Mouse (Mus musculus) mesoderm, embryonic 11.5 days (tissue): Measurements from ENCODE around the gene Mlycd.
A peak's percentile ranks its signal among the peaks of the same experiment; 100 is the strongest.
"Not testable (repeated sequence)": the region's sequence is repeated elsewhere in the genome, so short reads cannot be mapped to it uniquely, and the experiment has no call there.

ENCODE experiments used
- DNase-seq: peaks from one replicate; pipeline ENCODE4 v3.0.0-alpha.2; 2012; ENCODE audit warnings: low read depth, low spot score

Gene Mlycd

DNA sequence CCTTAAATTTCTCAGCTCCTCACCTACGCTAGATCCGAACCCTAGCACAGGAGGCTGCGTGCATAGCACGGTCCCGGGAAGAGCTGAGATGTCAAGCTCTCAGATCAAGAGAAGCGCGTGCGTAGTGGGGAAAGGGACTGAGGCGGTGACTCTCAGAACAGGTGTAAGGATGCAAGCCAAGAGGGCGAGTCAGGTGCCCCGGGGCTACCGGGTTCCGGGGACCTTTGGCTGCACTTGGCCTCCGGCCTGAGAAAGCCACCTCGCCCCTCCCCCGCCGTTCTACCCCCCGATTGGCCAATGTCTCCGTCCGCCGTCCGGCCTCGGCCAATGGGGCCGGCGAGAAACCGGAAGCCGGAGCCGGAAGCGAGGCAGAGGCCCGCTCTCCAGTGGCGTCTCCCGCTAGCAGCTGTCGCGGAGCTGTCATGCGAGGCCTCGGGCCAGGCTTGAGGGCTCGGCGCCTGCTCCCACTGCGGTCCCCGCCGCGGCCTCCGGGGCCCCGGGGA, at the start of gene Mlycd:
Mlycd (plus strand) TSS at position 355 of the 503 bp plus-strand sequence.
- peak; percentile 92 for DNase-seq

DNA sequence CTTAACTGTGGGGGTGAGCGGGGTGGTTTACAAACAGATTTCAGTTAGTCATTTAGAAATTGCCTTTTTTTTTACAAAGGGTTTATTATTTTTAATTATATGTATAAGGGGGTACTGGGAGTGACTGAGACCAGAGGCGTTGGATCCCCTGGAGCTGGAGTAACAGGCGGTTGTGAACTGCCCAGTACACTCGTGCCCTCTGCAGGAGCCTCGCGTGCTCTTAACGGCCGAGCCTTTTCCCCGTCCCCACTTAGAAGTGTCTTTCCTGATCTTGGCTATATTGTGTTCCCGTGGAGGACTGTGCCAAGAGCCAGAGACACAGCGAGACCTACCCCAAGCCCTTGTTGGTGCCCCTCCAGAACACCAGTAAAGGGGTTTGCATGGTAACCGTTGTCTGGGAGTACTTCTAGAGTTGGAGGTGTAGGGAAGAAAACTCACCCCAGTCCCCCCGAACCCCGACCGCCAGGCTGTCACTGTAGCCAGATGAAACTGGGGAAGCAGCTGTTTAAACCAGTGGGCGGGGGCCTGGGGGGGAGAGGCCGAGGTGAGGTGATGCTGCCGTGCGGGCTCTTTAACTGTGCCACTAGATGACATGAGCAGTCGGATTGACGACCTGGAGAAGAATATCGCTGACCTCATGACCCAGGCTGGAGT, 49.5 kb upstream of the Mlycd start:
- no peak for DNase-seq

DNA sequence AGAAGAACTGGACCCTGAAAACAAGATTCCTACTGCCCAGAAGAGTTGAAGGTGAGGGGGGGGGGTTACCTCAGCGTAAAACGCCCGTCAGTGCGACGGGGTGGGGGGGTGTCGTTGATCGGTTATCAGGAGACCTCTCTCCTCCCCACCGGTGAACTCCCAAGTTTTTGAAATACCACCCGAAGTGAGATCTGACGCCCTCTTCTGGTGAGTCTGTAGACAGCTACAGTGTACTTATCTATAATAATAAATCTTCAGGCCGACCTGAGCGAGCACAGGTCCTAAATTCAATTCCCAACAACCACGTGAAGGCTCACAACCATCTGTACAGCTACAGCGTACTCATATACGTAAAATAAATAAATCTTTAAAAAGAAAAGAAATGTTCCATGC, 49.0 kb upstream of the Mlycd start:
- no peak for DNase-seq

DNA sequence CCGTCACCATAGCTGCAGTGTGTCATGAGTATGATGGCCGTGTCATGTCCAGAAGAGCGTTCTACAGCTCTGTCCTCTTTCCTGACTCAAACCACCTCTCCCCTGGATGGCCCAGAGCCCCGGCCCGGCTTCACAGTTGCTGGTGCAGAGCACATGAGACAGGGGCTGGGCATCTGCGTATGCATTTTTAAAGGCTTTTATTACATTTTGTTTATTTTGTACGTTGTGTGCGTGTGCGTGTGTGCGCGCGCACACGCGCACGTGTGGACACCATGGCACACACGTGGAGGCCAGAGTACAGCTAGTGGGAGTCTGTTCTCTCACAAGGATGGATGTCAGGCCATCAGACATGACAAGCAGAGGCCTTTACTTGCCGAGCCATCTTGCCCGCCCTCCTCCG, 43.0 kb upstream of the Mlycd start:
- no peak for DNase-seq

DNA sequence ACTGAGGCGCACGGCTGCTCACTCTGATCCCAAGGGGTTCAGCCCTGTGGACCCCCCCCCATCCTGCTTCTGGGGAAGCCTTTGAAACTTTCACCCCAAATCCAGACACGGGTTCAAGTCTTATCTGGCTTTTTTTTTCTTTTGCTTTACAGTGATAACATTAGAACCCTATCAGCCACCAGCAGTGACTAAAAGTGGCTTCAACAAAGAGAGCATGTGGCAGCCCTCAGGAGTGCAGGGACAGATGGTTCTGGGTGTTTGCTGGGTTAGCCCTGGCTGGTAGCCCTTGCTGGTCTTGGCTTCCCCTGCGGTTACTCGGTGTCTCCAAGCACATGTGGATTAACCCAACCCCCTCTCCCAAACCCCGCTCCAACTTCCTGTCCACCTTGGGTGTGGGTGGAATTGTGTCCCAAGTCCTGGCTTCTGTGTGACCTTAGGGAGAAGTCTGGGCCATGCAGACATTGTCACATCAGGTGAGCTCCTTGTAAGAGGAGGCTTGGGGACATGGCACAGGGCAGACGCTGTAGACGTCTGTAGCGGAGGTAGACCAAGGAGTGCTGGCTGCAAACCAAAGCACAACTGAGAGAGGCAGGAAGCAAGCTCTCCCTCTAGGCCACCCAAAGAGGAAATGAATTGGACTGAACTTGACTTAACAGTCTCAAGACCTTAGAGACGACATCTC, 41.6 kb upstream of the Mlycd start:
- DNase-seq = no peak

DNA sequence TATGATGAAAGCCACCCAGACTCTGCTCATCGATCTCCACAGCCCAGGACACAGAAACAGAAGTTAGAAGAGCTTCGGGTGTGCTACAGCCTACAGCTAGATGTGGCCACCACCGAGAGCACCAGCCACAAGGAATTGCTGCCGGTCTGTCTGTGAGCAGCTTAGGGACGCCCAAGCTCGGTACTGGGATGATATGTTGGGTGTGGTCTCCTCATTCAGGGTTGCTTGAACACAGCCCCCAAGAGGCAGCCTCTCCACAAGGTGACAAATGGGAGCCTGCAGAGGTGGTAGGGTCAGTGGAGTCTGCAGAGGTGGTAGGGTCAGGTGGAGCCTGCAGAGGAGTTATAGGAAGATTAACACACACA, 41.0 kb upstream of the Mlycd start:
- DNase-seq = no peak

DNA sequence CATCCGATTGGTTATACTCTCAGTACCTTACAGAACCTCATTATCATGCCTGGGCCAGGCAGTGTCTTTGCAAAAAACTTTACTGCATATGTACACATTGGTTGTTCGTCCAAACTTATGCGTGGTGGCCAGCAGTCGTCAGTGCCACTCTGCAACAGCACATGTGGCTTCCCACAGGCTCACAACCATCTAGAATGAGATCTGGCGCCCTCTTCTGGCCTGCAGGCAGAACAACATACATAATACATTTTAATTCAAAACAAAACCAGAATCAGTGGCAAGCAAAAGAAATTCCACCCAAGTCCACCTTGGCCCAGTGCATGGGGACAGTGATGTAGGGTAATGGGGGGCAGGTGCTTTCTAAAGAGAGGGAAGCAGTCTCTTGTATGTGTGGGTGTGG, 38.0 kb upstream of the Mlycd start:
- peak; percentile 29 for DNase-seq

DNA sequence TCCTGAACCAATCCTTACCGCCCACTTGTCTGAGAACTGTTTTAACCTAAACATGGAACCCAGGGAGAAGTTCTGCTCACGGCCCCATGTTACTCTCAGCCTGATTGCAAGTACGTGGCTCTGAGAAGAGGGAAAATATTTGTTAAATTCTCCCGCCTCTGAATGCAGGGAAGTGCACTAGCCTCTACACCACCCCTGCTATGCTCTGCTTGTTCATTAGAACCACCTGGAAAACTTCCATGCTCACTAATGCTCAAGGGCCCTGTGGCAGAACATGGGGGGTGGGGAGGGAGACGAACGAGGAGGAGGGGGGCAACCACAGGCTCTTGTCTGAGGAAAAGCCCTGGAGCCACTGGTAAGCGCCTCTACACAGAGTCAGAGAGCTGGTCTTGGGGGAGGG, 36.5 kb upstream of the Mlycd start:
- DNase-seq = no peak

DNA sequence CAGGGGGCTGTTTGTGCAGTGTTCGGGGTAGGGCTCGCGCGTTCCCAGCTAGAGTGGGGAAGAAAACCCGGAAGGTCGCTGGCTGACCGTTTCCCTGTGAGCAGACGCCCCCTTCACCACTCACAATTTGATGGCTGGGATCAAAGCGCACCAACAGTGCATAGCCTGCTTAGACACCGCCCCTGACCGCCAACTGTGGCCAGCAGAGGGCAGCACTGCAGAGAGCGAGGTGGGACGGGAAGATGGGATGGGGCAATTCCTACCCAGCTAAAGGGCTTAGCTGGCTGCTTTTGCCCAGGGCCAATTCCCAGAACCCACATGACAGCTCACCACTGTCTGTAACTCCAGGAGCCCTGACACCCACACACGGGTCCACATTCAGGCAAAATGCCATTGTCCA, 35.8 kb upstream of the Mlycd start:
- DNase-seq = peak; percentile 55

DNA sequence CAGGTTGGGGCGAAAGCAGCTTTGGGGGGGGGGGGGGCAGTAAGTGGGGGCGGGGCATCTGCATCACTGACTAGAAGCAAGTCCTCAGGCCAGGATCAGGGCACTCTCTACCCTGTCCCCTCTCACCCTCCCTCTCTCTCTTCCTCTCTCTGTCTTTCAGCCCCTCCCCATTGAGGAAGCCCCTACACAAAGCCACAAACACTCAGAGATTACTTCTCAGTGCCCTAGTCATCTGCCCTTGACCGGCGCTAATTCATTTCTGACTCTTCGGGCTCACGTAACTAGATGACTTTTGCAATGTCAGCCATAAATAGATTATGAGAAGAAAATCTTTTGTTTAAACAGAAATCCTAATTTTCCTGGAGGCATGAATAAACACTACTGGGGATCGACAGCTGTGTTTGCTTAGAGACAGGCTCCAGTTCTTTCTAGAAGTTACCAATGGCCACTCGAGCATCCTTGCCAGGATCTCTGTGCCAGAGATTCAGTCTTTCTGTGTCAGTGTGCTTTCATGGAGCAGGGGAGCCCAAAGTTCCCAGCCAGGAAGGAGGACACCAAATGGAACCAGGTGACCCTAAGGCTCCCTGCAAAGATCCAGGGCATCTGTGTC, 33.9 kb upstream of the Mlycd start:
- no peak for DNase-seq

DNA sequence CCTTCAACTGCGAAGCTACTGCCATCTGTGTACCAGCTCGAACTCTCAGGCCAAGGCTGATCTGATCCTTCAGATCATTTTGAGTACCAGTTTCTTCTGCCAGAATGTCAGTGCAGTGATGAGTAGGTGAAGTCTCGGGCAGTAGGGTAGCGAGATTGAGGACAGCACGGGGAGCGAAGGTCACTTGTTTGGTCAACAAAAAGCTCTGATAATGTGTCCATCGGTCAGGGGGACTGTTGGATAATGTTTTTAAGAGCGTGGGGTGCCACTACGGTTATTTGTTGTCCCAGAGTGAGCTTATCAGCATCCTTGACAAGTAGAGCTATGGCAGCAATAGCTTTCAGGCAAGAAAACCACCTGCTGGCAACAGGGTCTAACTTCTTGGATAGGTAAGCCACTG, 20.0 kb upstream of the Mlycd start:
- not testable (repeated sequence) for DNase-seq

DNA sequence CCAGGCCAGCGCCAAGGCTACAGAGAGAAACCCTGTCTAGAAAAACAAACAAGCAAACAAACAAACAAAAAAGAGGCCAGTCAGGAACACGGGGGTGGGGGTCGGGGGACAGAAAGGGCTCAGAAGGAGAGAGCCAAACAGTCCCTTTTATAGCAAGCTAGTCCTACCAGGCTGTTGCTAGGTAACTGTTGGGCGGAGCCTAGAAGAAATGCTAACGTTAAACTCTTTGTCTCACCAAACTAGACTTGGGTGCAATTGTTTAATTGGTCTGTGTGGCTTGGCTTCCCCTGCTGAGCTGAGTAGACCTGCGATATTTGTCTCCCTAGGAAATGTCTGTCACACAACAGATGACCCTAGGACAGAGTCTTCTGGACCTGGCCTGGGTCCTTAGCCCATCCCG, 16.2 kb upstream of the Mlycd start:
- no peak for DNase-seq

DNA sequence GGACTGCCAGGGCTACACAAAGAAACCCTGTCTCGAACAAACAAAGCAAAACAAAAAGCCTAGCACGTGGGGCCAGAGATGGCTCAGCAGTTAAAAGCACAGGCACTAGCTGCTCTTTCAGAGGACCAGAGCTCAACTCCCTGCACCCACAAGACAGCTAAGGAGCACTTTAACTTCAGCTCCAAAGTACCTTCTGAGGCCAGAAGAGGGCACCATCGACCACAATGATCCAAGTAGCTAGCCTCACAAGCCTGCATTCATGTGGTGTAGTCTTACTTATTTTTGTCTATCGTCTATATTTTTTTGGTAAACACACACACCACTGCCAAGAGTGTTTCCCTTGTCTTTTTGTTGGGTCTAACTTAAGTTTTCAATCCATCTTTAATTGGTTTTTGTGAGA, 14.1 kb upstream of the Mlycd start:
- DNase-seq = peak; percentile 23

DNA sequence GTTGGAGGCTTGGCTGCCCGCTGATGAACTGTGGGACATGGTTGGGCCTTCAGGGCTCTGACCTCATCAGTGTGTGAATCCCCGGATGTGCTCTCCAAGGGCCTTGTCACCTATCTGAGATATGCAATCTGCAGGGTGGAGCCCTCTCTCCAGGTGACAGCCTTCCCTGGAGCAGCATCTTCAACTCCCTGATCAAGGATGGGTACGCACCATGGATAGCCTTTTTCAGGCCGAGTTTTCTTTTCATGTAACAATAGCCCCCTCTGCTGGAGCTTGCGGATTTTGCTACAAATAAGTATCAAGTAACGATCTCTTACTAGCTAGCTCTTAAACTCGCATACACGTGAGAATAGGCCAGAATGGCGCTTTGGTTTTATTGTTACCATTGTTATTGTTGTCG, 10.2 kb upstream of the Mlycd start:
- peak; percentile 74 for DNase-seq

DNA sequence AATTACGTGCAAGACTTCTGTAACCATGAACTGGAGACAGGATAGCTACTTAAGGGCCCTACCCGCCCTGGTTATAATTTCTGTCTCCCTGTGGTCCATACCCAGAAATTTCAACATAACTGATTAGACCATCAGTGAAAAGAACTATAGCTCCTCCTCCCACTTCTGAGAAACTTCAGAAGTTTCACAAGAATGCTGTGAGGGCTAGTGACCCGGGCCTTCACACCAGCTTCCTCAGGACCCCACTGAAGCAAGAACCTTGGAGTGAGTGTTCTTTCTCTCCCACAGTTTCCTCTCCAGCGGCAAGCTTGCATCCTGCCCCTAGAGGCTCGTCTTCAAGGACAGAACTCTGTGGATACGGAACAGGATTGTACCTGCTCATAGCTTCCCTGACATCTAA, 8.8 kb upstream of the Mlycd start:
- no peak for DNase-seq

DNA sequence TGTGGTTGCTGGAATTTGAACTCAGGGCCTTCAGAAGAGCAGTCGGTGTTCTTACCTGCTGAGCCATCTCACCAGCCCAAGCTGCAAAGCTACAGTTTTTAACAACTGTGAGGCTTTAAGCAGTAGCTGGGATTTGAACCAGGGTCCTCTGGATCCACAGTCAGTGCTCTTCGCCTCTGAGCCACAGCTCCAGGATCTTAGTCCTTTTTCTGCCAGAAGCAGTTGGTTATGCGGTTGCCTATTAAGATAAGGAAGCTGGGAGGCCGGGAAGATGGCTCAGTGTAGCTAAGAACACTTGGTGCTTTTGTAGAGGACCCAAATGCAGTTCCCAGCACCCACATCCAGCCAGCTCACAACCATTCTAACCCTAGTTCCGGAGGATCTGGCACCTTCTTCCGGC, 7.7 kb upstream of the Mlycd start:
- no peak for DNase-seq

DNA sequence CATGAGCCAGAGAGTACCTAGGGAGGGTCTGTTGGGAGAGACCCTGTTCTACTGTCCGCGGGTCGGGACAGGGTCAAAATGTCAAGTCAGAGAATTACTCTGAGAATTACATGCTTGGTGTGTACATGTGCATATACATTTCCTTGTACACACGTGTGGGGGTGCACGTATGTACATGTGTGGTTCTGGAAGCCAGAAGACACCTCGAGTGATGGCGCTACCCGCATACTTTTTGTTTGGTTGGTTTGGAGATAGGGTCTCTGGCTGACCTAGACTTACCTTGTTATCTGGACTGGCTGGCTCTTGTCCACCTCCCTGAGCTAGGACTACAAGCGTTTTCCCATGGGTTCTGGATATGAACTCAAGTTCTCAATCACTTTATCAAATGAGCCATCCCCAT, 581 bp upstream of the Mlycd start:
- no peak for DNase-seq

DNA sequence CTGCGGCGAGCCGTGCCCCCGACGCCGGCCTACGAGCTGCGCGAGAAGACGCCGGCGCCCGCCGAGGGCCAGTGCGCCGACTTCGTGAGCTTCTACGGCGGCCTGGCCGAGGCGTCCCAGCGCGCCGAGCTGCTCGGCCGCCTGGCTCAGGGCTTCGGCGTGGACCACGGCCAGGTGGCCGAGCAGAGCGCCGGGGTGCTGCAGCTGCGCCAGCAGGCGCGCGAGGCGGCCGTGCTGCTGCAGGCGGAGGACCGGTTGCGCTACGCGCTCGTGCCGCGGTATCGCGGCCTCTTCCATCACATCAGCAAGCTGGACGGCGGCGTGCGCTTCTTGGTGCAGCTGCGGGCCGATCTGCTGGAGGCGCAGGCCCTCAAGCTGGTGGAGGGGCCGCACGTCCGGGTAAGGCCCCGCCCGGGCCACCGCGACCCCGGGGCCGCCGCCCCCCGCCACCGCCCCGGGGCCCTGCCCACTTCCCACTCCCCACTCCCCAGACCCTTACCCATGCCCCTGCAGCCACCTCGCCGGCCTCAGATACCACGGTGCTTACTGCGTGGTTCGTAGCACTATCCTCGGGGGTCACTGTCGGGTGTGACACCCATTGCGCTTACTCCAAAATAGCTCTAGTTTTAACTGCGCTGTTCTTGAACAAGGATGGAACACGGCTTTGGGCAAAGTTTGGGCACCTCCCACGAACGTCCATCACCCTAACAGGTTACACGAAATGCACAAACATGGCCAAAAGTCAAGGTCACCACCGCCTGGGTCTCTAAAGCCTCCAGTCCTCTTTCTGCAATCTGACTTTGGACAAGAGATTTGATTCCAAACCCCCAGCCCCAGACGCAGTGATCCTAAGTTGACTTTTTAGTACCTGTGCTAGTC, 633 bp downstream of the Mlycd start:
- DNase-seq = peak; percentile 54

DNA sequence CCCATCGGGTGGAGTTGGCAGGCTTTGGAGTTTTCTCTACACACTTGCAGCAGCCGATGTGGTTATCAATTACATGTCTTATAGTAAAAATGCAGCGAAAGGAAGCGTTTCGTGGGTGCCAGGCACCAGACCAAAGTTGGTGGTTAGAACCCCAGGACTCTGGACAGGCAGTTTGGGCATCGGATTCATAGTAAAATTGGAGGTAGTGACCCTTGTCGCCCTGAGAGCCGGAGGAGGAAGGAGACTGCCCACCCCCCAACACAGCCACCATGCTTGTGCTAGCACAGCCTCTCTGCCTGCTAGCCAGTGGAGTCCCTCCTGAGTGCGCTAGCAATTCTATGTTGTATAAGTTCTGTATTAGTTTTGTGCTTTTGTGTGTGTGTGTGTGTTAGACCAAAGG, 3.9 kb downstream of the Mlycd start:
- DNase-seq = no peak

DNA sequence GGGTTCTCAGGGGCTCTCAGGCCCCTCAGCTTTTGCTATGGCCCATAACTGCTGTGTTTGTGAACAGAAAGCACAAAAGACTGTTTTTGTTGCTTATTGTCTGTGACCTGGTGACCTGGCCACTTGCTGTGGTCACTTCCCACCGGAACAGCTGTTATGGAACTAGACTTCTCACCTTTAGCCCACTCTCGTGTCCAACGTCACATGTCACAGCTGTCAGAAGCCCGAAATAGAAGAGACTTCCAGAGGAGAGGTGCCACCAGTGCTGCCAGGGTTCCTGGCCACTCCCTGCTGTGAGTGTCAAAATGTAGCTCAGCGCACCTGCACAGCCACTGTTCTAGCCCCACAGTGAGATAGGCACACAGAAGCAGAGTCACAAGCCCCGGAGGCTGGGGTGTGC, 4.6 kb downstream of the Mlycd start:
- DNase-seq = no peak

DNA sequence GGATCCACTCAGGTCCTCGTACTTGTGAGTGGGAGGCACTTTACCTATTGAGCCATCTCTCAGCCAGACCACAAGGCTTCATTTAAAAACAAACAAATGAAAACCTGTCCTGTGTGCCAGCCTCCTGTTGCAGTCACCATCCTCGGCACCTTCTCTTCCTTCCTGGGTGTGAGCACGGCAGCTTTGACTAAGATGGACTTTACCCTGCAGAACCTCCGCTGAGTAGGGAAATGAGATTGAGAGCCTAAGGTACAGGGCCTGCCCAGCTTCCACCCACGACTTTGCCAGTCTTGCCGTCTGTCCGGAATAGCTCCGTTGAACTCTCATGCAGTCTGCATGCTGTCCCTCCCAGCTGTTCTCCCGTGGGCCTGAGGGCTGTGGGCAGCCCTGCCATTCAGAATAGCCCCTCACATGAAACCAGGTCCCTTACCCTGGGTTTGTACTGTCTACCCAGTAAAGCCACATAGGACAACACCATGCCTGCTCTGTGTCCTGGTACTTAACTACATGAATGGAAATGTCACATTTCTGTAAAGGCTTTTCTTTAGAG, 5.5 kb downstream of the Mlycd start:
- DNase-seq = no peak

DNA sequence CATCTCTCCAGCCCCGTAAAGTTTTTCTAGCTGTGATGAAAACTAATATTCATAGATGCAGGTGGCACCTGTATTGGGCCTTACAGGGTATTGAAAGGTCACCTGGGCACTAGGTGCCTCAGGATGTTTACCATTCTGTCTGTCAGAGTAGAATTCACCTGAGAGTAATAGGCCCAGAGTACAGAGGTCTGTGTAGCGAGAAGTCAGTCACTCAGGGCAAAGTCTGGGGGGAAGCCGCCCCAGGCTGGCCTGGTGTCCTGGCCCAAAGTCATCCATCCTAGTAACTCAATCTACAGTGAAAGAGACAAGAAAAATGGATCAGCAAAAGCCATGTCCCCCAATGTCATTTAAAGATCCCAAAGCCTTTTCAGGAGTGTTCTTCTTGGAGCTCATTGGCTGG, 6.2 kb downstream of the Mlycd start:
- DNase-seq = no peak
